Mouse (Mus musculus) activated CD4-positive, CD25-positive, alpha-beta regulatory T cell, adult 4 months (primary cell): ENCODE results near the gene Zfp617. TPM values are rescaled to one million over a fixed set of nuclear protein-coding genes. Genes with fewer than 3 reads are reported as not detected.
"Not testable (repeated sequence)": the region's sequence is repeated elsewhere in the genome, so short reads cannot be mapped to it uniquely, and the experiment has no call there.

Experiments
- ATAC-seq: one replicate; pipeline ENCODE4 v1.8.0; 2017
- polyA plus RNA-seq, 2 experiments: library from polyadenylated mRNA; unstranded; fragments of 100-300 nt; shearing (Covaris generic); gene quantifications; one replicate each; pipeline ENCODE4 v1.2.1; 2017

Gene Zfp617
- polyA plus RNA-seq, 2 experiments from 2014 or later = 22.7 to 28.7 TPM

- not testable (repeated sequence) for ATAC-seq
These were observed 44.7 kb downstream of the Zfp617 start for GRCm38 (mm10) chr8:71952961-71953700.

GRCm38 (mm10) chr8:71954666-71955065 lies 46.2 kb downstream of the Zfp617 start:
- no peak for ATAC-seq

- no peak for ATAC-seq
These were observed 52.0 kb downstream of the Zfp617 start for GRCm38 (mm10) chr8:71960483-71960882.

GRCm38 (mm10) chr8:71961796-71962195 lies 53.4 kb downstream of the Zfp617 start:
- no peak for ATAC-seq

DNA sequence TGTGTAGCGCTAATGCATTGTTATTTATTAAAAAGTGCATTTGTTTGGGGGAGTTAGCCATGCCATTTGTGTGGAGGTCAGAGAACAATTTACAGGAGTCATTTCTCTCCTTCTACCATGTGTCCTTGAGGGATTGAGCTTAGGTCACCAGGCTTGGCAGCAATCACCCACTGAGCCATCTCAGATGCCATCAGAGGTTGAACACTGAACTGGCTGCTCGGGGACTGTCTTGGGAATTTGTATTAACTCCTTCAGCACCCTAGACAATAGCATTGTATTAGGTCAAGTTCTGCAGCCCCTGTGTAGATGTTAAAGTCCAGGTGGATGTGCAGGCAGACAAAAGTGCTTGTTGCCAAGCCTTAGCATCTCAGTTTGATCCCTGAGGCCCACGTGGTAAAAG lies 55.6 kb downstream of the Zfp617 start:
- ATAC-seq = no peak

- ATAC-seq = no peak
These were observed 56.7 kb downstream of the Zfp617 start for GRCm38 (mm10) chr8:71965166-71965565.

GRCm38 (mm10) chr8:71966411-71966810 lies 58.0 kb downstream of the Zfp617 start:
- no peak for ATAC-seq

DNA sequence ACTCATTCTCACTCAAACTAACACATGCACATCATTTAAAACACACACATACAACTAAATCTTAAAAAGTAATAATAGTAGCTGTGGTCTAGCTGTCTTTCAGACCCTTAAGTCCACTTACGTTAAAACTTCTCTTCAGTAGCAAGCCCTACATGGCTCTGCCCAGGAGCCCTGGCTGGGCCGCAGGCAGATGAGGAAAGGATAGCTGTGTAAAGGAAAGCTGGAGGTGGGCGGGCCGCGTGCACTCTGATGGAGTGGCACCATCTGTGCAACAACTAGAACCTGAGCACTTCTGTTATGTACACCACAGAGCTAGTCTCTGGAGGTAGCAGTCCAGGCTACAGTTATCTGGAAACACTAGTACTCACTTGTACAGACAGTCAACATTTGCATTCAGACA lies 58.8 kb downstream of the Zfp617 start:
- no peak for ATAC-seq

DNA sequence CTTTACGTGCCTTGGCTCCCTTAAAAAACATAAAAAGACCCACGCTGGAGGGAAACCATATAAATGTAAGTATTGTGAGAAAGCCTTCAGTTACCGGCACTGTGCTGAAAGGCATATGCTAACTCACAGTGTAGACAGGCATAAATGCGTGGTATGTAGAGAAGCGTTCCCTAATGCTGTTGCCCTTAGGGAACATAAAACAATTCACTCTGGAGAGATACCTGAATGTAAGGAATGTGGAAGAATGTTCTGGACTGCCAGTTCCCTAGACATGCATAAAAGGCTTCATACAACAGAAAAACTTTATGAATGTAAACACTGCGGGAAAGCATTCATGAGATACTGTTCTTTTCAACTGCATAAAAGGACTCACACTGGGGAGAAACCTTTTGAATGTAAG lies 59.7 kb downstream of the Zfp617 start:
- ATAC-seq = no peak

GRCm38 (mm10) chr8:71968636-71969035 lies 60.2 kb downstream of the Zfp617 start:
- no peak for ATAC-seq

DNA sequence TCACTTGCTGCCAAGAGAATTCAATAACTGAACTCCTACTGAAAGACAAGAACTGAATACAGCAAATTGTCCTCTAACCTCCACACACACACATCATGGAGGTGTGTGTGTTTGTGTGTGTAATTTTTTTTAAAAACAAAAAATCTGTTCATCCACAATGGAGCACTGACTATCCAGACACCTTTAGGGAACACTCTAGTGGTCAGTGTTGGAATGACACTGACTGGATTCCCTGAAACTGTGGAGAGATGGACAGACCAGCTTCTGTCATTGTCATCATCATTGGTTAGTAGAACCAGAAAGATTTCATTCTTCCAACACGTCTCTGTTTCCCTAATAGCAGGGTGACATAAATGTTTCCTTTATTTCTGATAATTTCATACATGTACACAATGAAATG lies 63.5 kb downstream of the Zfp617 start:
- no peak for ATAC-seq

GRCm38 (mm10) chr8:71974211-71974610 lies 65.8 kb downstream of the Zfp617 start:
- ATAC-seq = no peak

DNA sequence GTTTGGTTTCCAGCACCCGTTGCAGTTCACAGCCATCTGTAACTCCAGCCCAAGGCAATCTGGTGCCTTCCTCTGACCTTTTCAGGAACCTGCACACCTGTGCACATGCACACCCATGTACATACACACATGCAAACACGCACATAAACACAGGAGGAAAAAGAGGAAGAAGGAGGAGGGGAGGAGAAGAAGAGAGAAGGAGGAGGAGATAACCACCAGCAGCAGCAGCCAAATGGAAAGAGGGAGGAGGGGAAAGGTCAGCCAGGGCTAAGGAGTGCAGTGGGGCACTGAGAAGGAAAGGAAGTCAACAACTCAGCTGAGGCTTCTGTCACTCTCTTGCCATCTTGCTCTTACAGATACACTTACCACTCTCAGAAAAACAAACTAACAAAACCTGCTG lies 72.6 kb downstream of the Zfp617 start:
- ATAC-seq = no peak

- no peak for ATAC-seq
These were observed 73.0 kb downstream of the Zfp617 start for GRCm38 (mm10) chr8:71981456-71981855.

Other genes starting within 250 kb of the Zfp617 start
- gene Unc13a, start 236.9 kb upstream of the Zfp617 start, polyA plus RNA-seq = under 1 TPM; 0.37 to 0.93 TPM
- 10 to 100 TPM; 18.6 to 41.7 TPM for gene Jak3, start 232.3 kb upstream of the Zfp617 start, polyA plus RNA-seq
- gene Insl3, start 219.4 kb upstream of the Zfp617 start, polyA plus RNA-seq = 10 to 100 TPM; 16.4 to 23.9 TPM
- gene B3gnt3, start 206.8 kb upstream of the Zfp617 start, polyA plus RNA-seq = 1 to 10 TPM; 3.3 to 3.8 TPM
- gene Fcho1, start 182.9 kb upstream of the Zfp617 start, polyA plus RNA-seq = 10 to 100 TPM; 55.0 to 72.9 TPM
- 1 to 10 TPM; 5.0 to 8.2 TPM for gene Zfp709, start 26.6 kb upstream of the Zfp617 start, polyA plus RNA-seq
- 1 to 10 TPM; 3.0 to 5.5 TPM for gene Zfp882, start within 50 bp of the Zfp617 start, polyA plus RNA-seq
- 10 to 100 TPM; 21.1 to 24.2 TPM for gene Zfp961, start 42.4 kb downstream of the Zfp617 start, polyA plus RNA-seq
- 1 to 10 TPM in 1 of 2 experiments, under 1 TPM in 1; 0.71 to 2.9 TPM for gene Cyp4f18, start 101.0 kb downstream of the Zfp617 start, polyA plus RNA-seq
- gene Olfr372, start 132.6 kb downstream of the Zfp617 start, polyA plus RNA-seq = not detected
- under 1 TPM in 1 of 2 experiments, not detected in 1; 0.20 TPM for gene Olfr373, start 174.5 kb downstream of the Zfp617 start, polyA plus RNA-seq
- gene Olfr374, start 198.4 kb downstream of the Zfp617 start, polyA plus RNA-seq = under 1 TPM in 1 of 2 experiments, not detected in 1; 0.20 TPM
- 100 to 1,000 TPM; 291 to 296 TPM for gene Tpm4, start 226.3 kb downstream of the Zfp617 start, polyA plus RNA-seq